Mouse (Mus musculus) CH12F3 (cell line): ENCODE results near the gene Pnliprp1.

Experiments
- in situ Hi-C: fragments of 300-500 bp; cut with MboI; formaldehyde crosslinking; loops from 2 replicates; pipeline ENCODE4 v1.14.3; 2020; ENCODE audit warnings: low sequenced_read_pairs

Pnliprp1 gene

DNA sequence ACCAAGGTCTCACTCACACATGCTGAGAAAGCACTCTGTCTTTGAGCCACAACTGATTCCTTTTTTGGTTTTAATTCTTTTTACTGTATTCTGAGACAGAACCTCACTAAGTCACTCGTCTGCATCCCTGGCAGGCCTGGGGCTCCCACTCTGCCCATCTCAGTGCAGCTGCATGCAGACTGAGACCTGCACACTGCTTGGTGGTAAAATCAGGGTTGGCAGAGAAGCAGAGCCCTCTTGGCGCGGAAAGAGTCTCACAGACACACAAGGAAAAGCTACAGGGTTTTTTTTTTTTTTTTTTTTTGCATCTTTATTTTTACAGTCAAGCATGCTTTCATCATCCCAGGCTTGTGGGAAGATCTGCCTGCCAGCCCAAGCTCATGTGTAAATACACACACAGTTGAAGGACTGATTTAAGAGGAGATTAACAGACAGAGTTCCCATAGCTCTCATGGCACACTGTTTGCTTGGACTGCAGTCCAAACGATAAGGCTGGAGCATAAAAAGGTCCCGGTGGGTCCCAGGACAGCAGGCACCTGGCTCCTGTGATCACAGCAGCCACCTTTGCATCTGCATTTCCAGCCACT is at the start of gene Pnliprp1:
TSS of gene Pnliprp1 (plus strand) at position 443 of the 587 bp plus-strand sequence.
- in situ Hi-C loops = no loop called here

DNA sequence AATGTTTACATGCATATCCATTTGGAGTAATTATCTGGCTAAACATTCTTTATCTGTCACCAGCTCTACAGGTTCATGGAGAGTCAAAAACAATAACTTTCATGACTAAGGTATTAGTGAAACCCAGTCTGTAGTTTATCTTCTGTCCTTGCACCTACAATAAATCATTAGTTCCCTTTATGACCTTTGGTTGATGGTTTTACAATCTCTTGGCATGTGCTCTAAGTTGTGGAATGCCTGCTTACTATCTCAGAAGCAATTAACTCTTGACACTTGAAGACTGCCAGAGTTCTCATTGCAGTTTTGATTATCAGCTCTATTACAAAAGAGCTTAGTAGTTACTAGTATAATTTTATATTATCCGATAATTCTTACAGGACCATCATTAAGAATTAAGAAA is 39.8 kb upstream of the Pnliprp1 start:
- in situ Hi-C loops = no loop called here

- in situ Hi-C loops = no loop called here
Measured at GRCm38 (mm10) chr19:58695314-58695713, 33.4 kb upstream of the Pnliprp1 start.

- in situ Hi-C loops = no loop called here
Measured at GRCm38 (mm10) chr19:58696235-58696634, 32.5 kb upstream of the Pnliprp1 start.

DNA sequence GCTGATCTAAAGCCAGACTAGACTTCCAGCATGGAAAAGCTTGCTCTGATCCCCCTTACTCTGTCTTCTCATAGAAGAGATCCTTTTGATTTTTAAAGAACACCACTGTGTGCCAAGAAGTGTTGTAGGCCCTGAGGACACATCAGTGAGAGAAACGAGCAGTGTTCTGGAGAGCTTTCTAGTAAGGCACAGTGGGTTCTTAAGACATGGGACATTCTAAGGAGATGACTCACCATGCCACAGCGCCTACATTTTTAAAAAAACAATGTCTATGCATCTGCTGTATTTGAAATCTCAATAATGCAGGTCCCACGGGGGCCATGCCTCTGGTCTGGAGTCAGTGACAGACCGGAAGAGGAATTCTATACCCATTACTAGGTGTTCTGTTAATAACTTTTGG is 24.1 kb upstream of the Pnliprp1 start:
- in situ Hi-C loops = no loop called here

DNA sequence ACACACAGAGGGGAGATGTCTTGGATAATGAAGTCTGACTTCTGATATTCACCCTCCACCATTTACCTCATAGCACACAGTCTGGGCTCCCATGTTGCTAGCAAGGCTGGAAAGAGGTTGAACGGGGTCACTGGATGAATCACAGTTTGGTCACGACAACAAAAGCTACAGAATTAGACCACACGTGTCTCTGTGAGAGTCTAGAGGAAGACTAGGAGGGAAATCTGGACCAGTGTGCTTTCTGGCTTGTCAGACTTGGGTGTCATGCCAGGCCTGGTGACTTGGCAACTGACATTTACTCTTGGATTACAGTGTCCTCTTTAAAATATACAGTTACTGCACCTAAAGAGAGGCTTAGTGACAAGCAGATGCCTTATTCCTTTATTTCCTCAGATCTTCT is 20.1 kb upstream of the Pnliprp1 start:
- in situ Hi-C loops = no loop called here

DNA sequence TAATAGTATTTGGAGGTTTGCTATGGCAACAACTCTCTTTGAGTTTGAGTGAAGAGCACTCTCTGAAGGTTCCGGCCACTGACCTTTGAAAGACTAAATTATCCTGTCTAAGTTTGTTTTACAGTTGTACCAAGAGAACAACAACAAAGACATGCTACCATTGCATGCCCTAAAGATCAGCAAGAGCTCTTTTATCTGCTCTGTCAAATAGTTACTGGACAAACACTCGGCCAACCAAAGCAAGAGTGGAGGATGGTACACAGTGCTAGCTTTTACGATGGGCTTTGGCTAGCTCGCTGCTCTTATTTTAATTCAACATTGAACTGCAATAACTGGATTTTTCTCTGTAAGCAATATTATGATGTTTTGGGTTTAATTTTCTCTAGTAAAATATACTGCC is 10.8 kb upstream of the Pnliprp1 start:
- in situ Hi-C loops = no loop called here

- in situ Hi-C loops = no loop called here
Measured at GRCm38 (mm10) chr19:58720439-58720838, 8.2 kb upstream of the Pnliprp1 start.

DNA sequence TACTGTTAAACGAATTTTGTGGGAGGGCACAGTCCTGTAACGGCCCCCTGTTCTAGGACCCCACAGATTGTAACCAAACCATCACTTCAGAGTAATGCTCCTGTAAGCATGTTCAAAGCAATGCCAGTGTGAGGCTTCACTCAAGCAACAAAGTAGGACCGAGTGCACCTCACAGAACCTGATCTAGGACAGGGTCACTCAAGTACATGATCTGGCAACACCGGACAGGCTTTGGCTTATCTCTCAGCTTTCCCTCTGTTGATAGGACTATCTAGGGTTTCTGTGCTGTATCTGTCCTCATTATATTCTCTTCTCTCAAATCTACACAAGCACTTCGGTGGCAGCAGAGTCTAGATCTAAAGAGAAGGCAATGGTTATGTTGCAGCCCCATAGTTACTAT is 2.1 kb upstream of the Pnliprp1 start:
- in situ Hi-C loops = no loop called here

DNA sequence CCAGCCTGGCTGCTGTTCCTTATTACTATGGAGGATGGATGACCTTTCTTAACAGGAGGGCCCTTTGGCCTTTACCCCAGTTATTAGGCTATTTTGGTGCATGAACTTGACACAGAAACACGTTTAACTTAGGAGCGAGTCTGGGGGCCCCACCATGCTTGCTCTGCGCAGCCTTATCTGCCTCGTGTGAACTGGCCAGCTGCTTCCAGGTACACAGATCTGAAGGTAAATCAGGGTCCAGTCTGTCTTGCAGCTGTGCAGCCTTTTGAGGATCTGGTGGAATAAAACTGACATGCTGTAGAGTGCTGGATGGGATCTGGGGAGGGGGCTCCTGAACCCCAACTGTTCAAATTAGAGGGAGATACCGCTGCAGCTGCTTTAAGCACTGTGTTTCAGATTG is 931 bp upstream of the Pnliprp1 start:
- in situ Hi-C loops = no loop called here

GRCm38 (mm10) chr19:58733216-58733615 is 4.5 kb downstream of the Pnliprp1 start:
- in situ Hi-C loops = no loop called here

DNA sequence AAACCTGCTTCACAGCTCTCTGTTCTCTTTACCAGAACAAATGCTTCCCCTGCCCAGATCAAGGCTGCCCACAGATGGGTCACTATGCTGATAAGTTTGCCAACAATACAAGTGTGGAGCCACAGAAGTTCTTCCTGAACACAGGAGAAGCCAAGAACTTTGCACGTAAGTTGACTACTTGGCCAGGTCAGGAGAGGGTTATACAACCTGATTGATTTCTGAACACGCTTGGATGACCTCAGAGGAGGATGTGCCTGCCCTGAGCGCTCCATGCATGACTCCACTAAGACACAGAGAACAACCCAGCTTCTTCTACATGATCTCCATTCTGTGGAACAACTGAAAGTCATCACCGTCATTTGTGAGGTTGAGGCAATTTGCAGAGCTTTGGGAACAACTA is 9.4 kb downstream of the Pnliprp1 start:
- in situ Hi-C loops = no loop called here

- in situ Hi-C loops = no loop called here
Measured at GRCm38 (mm10) chr19:58741036-58741435, 12.3 kb downstream of the Pnliprp1 start.

- in situ Hi-C loops = no loop called here
Measured at GRCm38 (mm10) chr19:58742711-58743110, 14.0 kb downstream of the Pnliprp1 start.

- in situ Hi-C loops = no loop called here
Measured at GRCm38 (mm10) chr19:58743736-58744135, 15.0 kb downstream of the Pnliprp1 start.

DNA sequence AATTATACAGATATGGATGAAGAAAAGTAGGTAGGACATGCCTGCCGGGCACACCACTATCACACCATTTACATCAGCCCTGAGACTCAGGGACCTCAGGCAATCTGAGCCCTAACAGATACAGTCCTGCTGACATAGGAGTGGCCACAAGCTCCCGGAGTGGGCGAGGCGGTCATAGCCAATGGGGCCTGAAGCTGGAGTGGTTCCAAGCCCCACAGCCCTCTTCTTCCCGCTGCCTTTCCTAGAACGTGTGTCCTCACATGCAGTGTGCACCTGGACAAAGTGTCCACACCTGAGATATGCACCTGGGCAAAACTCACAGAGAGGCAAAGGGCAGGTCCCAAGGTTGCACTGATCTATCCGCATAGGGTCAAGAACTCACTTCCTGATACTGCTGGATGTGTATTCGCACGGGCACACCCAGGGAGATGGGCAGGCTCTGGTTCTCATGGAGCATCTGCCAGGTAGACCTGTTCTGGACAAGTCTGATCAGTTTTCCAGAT is 18.9 kb downstream of the Pnliprp1 start:
- in situ Hi-C loops = no loop called here

GRCm38 (mm10) chr19:58750822-58751221 is 22.1 kb downstream of the Pnliprp1 start:
- in situ Hi-C loops = no loop called here

DNA sequence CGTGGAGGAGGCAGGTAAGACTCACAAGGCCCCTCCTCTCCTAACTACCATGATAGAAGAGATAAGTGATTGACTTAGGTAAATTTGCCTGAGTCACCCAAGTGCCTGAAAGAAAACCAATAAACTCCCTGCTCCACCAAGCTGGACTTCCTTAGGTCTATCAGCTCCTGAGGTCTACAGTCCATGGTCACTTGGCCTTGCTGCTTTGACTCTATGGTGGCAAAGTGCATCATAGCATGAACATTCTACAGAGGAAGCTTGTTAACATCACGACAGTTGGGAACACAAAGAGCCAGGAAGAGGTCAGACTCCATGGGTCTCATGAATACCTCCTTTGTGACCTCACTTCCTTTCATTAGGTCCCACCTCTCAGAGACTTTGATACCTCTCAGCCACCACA is 22.8 kb downstream of the Pnliprp1 start:
- in situ Hi-C loops = no loop called here

- in situ Hi-C loops = no loop called here
Measured at GRCm38 (mm10) chr19:58758871-58759270, 30.2 kb downstream of the Pnliprp1 start.

GRCm38 (mm10) chr19:58759423-58759822 is 30.7 kb downstream of the Pnliprp1 start, which contains the start of gene Pnliprp2:
Gene Pnliprp2 (plus strand): TSS chr19:58759719.
- in situ Hi-C loops = no loop called here

- in situ Hi-C loops = no loop called here
Measured at GRCm38 (mm10) chr19:58762316-58762715, 33.6 kb downstream of the Pnliprp1 start.

DNA sequence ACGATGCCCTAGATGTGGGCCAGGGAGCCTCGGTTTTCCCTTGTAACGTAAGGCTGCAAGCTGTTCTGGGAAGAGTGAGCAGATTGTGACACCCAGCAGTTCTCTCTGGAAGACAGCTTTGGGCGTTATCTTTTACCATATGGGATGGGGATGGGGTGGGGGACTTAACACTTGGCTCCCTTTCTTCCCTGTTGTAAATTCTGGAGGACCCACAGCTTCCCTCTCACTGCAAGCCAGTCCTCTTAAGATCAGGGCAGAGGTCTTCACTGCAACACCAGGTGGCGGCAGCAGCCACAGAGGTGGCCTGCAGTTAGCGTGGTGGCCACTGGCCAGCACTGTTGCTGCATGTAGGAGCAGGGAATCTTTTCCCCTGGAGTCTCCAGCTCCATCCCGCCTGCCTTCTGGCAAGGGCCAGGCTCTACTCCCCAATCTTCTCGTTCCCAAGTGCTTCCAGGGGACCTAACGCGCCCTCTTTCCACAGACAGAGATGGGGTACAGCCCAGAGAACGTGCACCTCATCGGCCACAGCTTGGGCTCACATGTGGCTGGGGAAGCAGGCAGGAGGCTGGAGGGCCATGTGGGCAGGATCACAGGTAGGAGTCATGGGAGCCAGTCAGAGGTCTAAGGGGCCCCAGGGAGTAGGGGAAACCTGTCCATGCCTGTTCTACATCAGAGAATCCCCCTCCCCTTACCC is 34.3 kb downstream of the Pnliprp1 start:
- in situ Hi-C loops = no loop called here
